Mouse (Mus musculus) right cerebral cortex, postnatal 4 days (tissue): Measurements from ENCODE around the gene Trub1.

Source experiments
- DNase-seq: peaks from one replicate; pipeline ENCODE4 v3.0.0-alpha.2; 2022

Trub1 gene

DNA sequence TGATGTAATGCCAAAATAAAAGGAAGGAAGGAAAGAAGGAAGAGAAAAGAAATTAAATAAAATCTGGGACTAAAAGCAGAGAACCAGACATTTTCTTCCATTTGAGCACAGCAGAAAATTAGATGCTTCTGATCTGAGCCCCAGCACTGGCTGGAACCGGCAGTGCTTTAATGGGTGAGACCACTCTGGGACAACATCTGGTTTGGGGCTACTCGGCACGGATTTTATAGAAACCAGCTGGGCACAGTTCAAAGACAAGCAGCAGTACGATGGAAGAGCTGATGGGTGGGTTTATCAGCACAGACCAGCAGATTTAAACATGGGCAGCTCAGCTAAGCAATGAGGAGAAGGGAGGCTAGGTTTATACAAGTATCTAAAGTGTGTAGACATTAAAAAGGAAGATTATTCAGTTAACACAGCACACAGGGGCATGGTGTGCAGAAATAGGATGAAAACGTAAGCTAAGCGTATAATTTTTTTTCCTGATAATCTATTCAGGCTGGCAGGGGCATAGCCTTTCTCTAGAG, 46.2 kb downstream of the Trub1 start:
- no peak for DNase-seq

DNA sequence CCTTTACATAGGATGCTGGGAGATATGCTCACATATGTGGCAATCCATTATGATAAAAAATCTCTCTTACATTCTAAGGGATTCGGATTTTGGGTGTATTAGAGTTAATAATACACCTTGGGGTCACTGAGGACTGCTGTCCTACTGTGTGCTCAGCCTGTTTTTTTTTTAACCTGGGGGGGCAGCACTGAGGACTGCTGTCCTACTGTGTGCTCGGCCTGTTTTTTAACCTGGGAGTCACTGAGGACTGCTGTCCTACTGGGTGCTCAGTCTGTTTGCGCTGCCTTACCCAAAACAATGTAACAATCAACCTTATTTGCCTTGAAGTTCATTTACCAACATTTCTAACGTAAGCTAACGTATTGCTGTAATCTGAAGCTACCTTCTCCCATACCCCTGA, 47.5 kb downstream of the Trub1 start:
- DNase-seq: no peak

DNA sequence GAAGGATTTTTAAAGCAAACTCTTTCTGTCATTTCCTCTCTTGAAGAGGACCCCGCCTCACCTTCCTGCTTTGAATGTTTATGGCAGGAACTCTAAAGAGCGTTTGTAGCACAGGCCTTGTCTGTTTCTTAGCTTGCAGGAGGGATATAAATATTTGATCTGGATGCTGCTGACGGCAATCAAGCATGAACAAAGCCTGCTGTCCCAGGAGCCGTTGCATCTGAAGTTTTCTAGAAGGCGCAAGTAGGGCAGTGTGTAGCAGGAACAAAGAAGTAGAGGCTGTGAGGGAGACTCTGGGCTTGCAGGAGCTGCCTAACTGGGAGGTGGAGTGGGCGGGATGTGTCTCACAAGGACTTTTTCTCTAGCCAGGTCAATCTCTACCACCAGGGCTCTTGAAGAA, 50.4 kb downstream of the Trub1 start:
- DNase-seq: no peak

DNA sequence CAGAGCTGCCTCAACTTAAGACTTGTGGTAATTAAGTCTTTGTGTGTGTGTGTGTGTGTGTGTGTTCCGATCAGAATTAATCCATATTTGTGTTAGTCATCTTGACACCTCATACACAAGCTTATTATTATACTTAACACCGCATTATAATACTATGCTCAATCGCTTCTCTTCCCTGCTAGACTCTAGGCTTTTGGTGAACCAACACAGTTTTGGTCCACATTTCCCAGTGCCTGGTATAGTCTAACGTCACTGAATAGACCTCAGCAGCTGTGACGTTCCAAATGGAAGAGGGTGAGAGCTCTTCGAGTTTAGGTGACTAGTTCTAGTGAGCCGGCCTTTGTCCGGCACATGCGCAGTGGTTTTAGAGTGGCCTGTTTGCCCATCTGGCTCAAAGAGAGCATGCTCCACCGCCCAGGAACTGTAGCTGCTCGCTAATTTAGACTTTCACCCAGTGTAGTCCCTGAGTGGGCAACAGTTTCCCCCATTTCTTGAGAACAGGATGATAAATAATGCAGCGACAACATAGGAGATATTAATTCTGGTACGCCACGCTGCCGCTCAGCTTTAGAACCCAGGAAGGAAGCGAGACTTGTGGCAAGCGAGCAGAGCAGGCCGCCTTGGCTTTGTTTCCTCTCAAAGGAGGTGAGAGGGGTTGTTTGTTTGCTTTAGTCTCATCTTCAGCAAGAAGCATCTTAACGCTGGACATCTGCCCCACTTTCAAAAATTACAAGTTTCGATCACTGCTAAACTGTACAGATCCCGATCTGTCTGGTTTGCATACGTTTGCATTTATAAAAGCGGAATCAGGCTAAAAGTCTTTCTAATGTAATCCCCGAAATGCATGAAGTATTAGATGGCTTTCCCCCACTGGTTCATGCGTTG, 52.6 kb downstream of the Trub1 start:
- no peak for DNase-seq

DNA sequence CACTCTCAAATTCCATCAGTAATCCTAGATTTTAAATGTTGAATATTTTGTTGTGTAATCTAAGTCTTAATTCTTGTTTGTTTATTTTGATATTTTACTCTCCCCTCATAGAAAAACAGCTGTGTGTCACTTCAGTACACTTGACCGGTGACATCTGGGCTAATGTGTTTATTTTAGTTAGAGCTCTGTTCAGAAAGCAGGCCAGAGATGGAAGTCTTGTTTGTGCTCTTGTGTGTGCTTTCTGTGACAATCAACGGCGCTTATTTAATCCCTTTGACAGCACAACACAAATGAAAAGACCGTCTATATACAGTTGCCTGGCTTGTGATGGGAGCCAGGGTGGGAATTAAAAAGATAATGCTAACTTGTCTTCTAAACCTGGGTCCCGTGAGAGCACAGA, 53.9 kb downstream of the Trub1 start:
- DNase-seq: no peak

DNA sequence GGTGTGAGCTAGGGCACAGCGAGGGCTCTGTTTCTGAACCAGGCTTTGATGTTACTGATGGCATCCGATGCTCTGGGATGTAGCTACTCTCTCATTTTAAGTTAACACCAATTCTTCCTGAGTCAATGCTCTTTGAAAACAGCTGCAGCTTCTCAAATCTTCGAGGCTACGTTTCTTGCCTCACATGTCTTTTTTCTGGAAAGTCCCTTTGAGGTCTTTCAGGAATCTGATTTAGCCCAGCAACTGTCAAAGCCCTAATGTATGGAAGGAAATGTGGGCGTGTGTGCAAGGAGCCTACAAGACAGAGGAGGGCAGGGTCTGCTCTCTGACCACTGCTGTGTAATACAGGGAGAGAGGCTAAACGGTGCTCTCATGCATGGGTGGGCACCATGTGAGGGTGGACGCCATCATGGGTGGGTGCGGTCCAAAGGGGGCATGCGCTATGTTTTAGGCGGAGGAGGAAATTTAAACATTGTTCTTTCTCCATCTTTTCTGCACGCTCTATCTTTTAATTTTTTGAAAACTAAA, 55.6 kb downstream of the Trub1 start:
- DNase-seq: no peak

DNA sequence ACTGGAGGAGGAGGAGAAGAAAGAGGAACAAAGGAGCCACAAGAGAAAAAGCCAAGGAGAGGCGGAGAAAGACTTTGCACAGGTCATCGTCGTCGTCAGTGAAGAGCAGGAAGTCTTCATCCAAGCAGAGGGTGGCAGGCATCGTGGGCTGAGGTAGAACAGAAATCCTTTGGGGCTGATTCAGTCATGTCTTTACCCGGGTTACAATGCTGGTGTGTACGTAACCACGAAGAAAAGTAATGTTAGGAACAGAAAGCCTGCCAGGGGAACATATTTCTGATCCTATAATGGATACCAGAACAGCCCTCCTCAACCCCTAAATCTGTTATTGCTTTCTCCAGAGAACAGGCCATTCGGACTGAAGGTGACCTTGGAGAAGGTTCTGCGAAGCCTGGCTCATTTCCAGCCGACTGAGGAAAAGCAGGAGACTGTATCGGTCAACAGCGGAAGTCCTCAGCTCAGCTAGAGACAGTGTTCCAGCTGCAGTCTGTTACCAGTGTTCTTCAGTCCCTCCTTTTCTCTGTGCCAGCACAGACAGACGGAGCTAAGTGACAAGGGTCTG, 57.1 kb downstream of the Trub1 start:
- DNase-seq: no peak

DNA sequence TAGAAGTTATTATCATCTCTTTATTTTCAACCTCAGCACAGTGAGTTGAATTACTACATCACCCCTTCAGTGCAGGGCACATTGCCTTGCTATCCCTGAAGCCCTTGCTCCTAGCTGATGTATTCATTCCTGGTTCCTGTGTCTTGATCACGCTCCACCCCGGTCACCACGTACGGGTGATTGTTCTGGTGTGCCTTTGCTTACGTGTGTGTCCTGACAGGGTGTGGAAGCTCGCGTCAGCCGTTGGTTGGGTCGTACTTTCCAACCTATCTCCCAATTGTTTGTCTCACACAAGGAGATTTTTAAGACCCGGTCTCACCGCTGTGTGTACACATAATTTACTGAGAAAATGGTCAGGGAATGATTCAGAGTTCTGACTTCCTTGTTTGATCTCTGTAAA, 58.1 kb downstream of the Trub1 start:
- no peak for DNase-seq

DNA sequence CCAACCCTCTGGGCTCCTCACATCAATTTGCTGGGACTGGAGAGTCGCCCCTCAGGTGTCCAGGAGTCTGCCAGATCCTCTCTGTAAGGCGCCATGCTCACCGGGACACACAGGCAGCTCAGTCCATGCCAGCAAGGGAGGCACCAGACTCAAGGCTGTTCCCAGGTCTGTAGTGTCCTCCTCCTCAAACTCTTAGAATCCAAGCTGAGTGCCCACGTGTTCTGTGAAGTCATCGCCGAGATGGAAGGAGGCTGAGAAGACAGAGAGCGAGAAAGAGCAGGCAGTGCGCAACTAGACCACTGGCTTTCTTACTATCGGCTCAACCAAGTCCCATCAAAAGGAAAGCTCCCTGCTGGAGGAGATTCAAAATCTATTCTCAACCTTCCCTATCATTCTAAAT, 60.4 kb downstream of the Trub1 start:
- DNase-seq: no peak

DNA sequence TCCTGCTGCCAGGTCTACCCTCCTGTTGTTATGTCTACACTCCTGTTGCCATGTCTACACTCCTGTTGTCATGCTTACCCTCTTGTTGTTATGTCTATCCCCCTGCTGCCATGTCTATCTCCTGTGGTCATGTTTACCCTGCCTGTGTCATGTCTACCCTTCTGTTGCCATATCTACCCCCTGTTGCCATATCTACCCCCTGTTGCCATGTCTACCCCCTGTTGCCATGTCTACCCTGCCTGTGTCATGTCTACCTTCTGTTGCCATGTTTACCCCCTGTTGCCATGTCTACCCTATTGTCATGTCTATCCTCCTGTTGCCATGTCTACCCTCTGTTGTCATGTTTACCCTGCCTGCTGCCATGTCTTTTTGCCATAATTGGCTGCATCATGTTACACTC, 69.0 kb downstream of the Trub1 start:
- no peak for DNase-seq

DNA sequence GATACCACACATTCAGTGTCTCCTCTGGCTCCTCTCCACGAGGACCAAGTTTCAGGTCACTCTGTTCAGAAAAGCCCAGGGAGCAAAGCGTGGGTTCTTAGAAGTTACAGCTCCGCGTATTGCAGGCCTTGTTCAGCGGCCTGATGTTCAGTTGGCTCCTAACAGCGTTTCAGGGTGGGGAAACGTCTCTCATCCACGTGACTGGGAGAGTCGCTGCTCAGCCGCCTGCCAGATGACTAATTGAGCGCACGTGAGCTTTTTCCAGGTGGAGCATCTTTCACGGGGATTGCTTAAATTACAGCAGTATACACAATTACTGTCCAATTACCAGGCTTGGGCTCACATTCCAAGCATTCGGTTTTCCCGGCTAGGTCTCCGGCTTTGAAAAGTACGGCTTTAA, 70.7 kb downstream of the Trub1 start:
- DNase-seq: no peak

DNA sequence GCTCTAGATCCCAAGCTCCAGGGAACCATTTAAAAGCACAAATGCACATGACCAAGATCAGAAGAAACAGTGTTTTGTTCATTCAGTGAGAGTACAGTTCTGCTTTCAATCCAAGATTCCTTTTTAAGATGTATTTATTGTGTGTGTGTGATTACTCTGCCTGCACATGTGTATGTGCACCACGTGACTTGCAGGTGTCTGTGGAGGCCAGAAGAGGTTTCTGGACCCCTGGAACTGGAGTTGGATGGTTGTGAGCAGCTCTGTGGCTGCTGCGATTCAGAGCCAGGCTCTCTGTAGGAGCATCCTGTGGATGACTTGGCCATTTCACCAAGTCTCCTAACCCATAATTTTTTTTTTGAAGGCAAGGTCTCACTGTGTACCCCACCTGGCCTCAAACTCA, 73.0 kb downstream of the Trub1 start:
- DNase-seq: no peak

DNA sequence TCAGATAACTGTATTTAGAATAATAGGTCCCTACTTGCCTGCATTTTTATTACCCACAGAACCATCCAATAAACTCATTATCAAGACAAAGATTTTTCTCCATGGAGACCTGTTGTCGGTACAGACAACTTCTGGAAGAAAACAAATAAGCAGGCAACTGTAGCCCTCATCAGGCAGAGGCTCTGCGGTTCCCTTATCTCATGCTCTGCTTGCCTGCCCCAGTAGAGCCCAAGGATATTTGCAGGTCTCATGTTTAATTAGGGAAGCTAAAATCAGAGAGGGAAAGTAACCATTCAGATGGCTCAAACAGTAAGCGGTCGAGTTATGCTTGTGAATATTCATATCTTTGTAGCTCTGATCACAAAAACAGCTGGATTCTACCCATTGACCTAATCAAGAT, 77.5 kb downstream of the Trub1 start:
- DNase-seq: no peak

DNA sequence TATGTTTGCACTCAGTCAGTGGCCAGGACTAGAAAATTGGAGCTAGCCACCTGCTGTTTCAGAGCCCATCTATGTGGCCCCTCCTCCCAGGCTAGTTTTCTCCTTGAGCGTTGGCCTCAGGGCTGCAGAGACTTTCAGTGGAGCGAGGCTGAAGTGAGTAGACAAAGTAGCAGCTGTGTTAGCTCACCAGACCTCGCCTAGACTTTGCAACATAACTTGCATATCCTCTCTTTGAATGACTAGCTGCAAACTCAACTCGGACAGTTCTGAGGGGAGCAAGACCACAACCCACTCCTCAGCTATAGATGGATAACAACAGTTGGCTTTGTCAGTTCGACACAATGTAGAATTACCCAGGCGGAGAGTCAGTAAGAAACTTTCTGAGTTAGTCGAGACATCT, 81.5 kb downstream of the Trub1 start:
- no peak for DNase-seq

DNA sequence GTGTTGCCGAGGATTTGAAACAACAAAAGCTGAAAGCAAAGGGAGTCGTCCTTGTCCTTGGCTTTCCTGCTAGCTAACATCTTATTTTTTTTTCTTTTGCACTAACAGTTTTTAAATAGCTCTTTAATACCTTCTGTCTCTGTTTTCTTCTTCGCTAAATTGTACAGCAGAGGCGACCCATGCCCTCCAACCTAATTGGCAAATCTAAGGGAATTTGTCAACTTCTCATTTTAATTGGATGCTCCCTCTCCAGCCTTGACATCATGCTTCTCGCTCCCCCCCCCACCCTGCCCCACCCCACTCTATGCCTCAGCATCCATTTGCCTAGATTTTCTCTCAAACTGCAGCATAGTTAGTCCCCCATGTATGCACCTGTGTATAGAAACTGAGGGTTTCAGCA, 83.8 kb downstream of the Trub1 start:
- no peak for DNase-seq

DNA sequence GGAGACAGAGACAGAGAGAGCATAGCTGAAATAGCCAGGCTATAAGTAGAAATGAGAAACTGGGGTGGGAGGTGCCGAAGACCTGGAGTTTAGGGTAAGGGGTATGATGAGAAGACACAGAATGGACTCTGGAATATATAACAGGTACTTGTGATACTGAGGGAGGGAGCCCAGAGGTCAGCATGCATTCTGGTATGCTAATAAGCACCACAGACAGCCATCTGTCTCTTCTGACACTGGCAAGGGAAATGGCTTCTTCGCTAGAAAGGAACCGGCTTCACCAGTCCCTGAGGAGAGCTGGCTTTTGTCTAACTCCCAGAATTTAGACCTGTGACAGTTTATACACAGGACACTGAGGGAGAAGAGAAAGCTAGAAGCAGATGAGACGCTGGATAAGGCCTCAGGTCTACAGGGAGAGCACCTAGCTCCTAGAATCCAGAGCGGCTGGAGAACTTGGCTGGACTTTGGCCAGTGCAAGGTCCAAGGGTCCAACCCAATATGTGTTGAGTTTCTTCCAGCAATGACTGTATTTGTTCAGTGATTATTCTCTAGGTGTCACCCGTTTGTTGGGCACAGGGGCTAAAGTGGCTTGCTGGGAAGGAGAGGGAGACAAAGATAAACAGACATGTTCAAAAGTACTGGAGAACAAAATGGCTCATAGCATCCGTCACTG, 84.9 kb downstream of the Trub1 start:
- no peak for DNase-seq

DNA sequence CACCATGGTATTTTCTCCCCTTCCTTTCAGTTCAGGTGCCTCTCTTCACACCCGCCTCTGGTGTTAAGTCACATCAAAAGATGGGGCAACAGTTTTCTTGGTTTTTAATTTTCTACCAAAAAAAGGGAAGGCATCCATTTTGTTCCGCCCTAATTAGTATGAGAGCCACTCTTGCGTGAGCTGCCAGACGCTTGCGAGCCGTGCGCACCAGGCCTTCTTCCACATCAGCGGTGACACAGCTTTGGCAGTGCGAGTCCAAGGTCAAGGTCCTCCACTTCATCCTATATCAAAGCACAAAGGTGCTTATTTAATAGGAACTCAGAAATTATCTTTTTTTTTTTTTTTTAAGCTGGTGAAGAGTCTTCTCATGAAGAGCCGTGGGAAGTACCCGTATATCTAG, 87.4 kb downstream of the Trub1 start:
- no peak for DNase-seq
